Mouse (Mus musculus): ENCODE measurements around the gene Uts2r. TPM values are rescaled to one million over a fixed set of nuclear protein-coding genes. Genes with fewer than 3 reads are reported as not detected.

The Uts2r gene
- polyA plus RNA-seq (2015; fragmentation: Nextera tagmentation; extraction: Ambion mirVana) = not detected in 2 replicates

GRCm38 (mm10) chr11:121159971-121160370 lies at the start of gene Uts2r:
Uts2r (plus strand) TSS chr11:121160271.
- H3K27ac ChIP-seq (ENCODE audit: low read depth, low read length) = no peak within 1 kb of the TSS
- no peak within 1 kb of the TSS for H3K4me3 ChIP-seq (ENCODE audit: low read depth, low read length)
- no peaks in the 10 kb centered on the region for H3K4me1 ChIP-seq (replicated peaks; ENCODE audit: control insufficient read depth, insufficient read depth, low read length)
- no peak within 1 kb of the TSS for H3K9ac ChIP-seq (ENCODE audit: low read depth, low read length)
- H3K4me2 ChIP-seq (replicated peaks; ENCODE audit: low read depth) = no peak within 1 kb of the TSS
- H3K36me3 ChIP-seq (ENCODE audit: control insufficient read depth, insufficient read depth) = no peaks in the 10 kb centered on the region
- 90% methylated on average over 5 of the region's 5 CpGs for WGBS
- no peak for ATAC-seq
- TF ChIP-seq CTCF (IDR thresholded peaks at IDR 0.05; ENCODE audit: low read depth) = no peak
- no peaks in the 10 kb centered on the region for H3K9me3 ChIP-seq (ENCODE audit: control insufficient read depth)
- H3K27me3 ChIP-seq (replicated peaks; ENCODE audit: control insufficient read depth, insufficient read depth, low read length) = peaks cover 26% of the 10 kb centered on the region

GRCm38 (mm10) chr11:121111051-121111450 lies 49.0 kb upstream of the Uts2r start:
- no peak for TF ChIP-seq CTCF (IDR thresholded peaks at IDR 0.05; ENCODE audit: low read depth)
- H3K36me3 ChIP-seq (ENCODE audit: control insufficient read depth, insufficient read depth) = no peaks in the 10 kb centered on the region
- H3K27me3 ChIP-seq (replicated peaks; ENCODE audit: control insufficient read depth, insufficient read depth, low read length) = 0 out of 2 replicates have a peak, but pooled peaks cover 3% of the 10 kb centered on the region
- WGBS = 86% methylated on average over 3 of the region's 3 CpGs
- H3K27ac ChIP-seq (ENCODE audit: low read depth, low read length) = no peak overlapping the region
- no peak overlapping the region for H3K9ac ChIP-seq (ENCODE audit: low read depth, low read length)
- H3K4me3 ChIP-seq (ENCODE audit: low read depth, low read length) = no peak overlapping the region
- 0 out of 2 replicates have a peak, but pooled peaks cover 2% of the 10 kb centered on the region for H3K4me1 ChIP-seq (replicated peaks; ENCODE audit: control insufficient read depth, insufficient read depth, low read length)
- no peak for ATAC-seq
- H3K9me3 ChIP-seq (ENCODE audit: control insufficient read depth) = no peaks in the 10 kb centered on the region
- H3K4me2 ChIP-seq (replicated peaks; ENCODE audit: low read depth) = no peak overlapping the region

GRCm38 (mm10) chr11:121111601-121112000 lies 48.5 kb upstream of the Uts2r start:
- 67% methylated on average over 1 of the region's 1 CpGs for WGBS
- ATAC-seq = no peak

GRCm38 (mm10) chr11:121112091-121112775 lies 47.8 kb upstream of the Uts2r start:
- Histone ChIP-seq H3K9me3 (ENCODE audit: control insufficient read depth) (no peaks in the 10 kb centered on the region), H3K27me3 (replicated peaks; ENCODE audit: control insufficient read depth, insufficient read depth, low read length) (0 out of 2 replicates have a peak, but pooled peaks cover 3% of the 10 kb centered on the region), H3K36me3 (ENCODE audit: control insufficient read depth, insufficient read depth) (no peaks in the 10 kb centered on the region), H3K27ac (ENCODE audit: low read depth, low read length) (no peak overlapping the region), H3K9ac (ENCODE audit: low read depth, low read length) (no peak overlapping the region), H3K4me1 (replicated peaks; ENCODE audit: control insufficient read depth, insufficient read depth, low read length) (0 out of 2 replicates have a peak, but pooled peaks cover 2% of the 10 kb centered on the region), H3K4me2 (replicated peaks; ENCODE audit: low read depth) (no peak overlapping the region), H3K4me3 (ENCODE audit: low read depth, low read length) (no peak overlapping the region)
- WGBS = 83% methylated on average over 5 of the region's 5 CpGs
- ATAC-seq = no peak
- TF ChIP-seq CTCF (IDR thresholded peaks at IDR 0.05; ENCODE audit: low read depth) = no peak

More at GRCm38 (mm10) chr11:121111601-121112000, 48.5 kb upstream of the Uts2r start:
- H3K36me3 ChIP-seq (ENCODE audit: control insufficient read depth, insufficient read depth) = no peaks in the 10 kb centered on the region
- TF ChIP-seq CTCF (IDR thresholded peaks at IDR 0.05; ENCODE audit: low read depth) = no peak
- no peaks in the 10 kb centered on the region for H3K9me3 ChIP-seq (ENCODE audit: control insufficient read depth)
- H3K27ac ChIP-seq (ENCODE audit: low read depth, low read length) = no peak overlapping the region
- 0 out of 2 replicates have a peak, but pooled peaks cover 3% of the 10 kb centered on the region for H3K27me3 ChIP-seq (replicated peaks; ENCODE audit: control insufficient read depth, insufficient read depth, low read length)
- H3K4me3 ChIP-seq (ENCODE audit: low read depth, low read length) = no peak overlapping the region
- H3K4me2 ChIP-seq (replicated peaks; ENCODE audit: low read depth) = no peak overlapping the region
- H3K9ac ChIP-seq (ENCODE audit: low read depth, low read length) = no peak overlapping the region
- 0 out of 2 replicates have a peak, but pooled peaks cover 2% of the 10 kb centered on the region for H3K4me1 ChIP-seq (replicated peaks; ENCODE audit: control insufficient read depth, insufficient read depth, low read length)

GRCm38 (mm10) chr11:121118106-121118505 lies 42.0 kb upstream of the Uts2r start:
- no peaks in the 10 kb centered on the region for H3K36me3 ChIP-seq (ENCODE audit: control insufficient read depth, insufficient read depth)

GRCm38 (mm10) chr11:121118577-121118976 lies 41.5 kb upstream of the Uts2r start, which contains the start of gene Tex19.2:
Tex19.2 (minus strand) TSS chr11:121118677.
- no peak within 1 kb of the TSS for H3K4me2 ChIP-seq (replicated peaks; ENCODE audit: low read depth)
- H3K27ac ChIP-seq (ENCODE audit: low read depth, low read length) = no peak within 1 kb of the TSS
- no peak within 1 kb of the TSS for H3K9ac ChIP-seq (ENCODE audit: low read depth, low read length)
- no peaks in the 10 kb centered on the region for H3K36me3 ChIP-seq (ENCODE audit: control insufficient read depth, insufficient read depth)
- no peak for TF ChIP-seq CTCF (IDR thresholded peaks at IDR 0.05; ENCODE audit: low read depth)
- 90% methylated on average over 3 of the region's 3 CpGs for WGBS
- no peaks in the 10 kb centered on the region for H3K4me1 ChIP-seq (replicated peaks; ENCODE audit: control insufficient read depth, insufficient read depth, low read length)
- H3K4me3 ChIP-seq (ENCODE audit: low read depth, low read length) = no peak within 1 kb of the TSS
- ATAC-seq = no peak
- no peaks in the 10 kb centered on the region for H3K27me3 ChIP-seq (replicated peaks; ENCODE audit: control insufficient read depth, insufficient read depth, low read length)
- no peaks in the 10 kb centered on the region for H3K9me3 ChIP-seq (ENCODE audit: control insufficient read depth)

More at GRCm38 (mm10) chr11:121118106-121118505, 42.0 kb upstream of the Uts2r start:
- no peak for ATAC-seq
- Histone ChIP-seq H3K4me3 (ENCODE audit: low read depth, low read length) (no peak overlapping the region), H3K27me3 (replicated peaks; ENCODE audit: control insufficient read depth, insufficient read depth, low read length) (no peaks in the 10 kb centered on the region), H3K4me1 (replicated peaks; ENCODE audit: control insufficient read depth, insufficient read depth, low read length) (no peaks in the 10 kb centered on the region), H3K27ac (ENCODE audit: low read depth, low read length) (no peak overlapping the region), H3K9ac (ENCODE audit: low read depth, low read length) (no peak overlapping the region), H3K9me3 (ENCODE audit: control insufficient read depth) (no peaks in the 10 kb centered on the region), H3K4me2 (replicated peaks; ENCODE audit: low read depth) (no peak overlapping the region)
- TF ChIP-seq CTCF (IDR thresholded peaks at IDR 0.05; ENCODE audit: low read depth) = peak; percentile 22; the same call in 1 of the 2 replicates
- WGBS = 89% methylated on average over 18 of the region's 18 CpGs

All from intestine, postnatal 0 days (tissue).